Mouse (Mus musculus): ENCODE data around the gene Parp14. TPM values are rescaled to one million over a fixed set of nuclear protein-coding genes. Genes with fewer than 3 reads are reported as not detected.

Gene Parp14
- polyA plus RNA-seq, 1 experiment from 2014 or later: 2.3 TPM

DNA sequence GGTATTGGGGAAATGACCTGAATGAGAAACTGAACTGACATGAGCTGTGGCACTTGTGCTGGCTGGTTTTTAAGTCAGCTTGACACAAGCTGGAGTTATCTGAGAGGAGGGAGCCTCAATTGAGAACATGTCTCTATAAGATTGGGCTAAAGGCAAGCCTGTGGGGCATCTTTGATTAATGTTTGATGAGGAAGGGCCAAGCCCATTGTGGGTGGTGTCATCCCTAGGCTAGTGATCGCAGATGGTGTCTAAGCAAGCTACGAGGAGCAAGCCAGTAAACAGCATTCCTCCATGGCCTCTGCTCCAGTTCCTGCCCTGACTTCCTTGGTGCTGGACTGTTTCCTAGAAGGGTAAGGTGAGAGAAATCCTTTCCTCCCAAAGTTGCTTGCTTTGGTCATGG lies 62.5 kb downstream of the Parp14 start:
- Histone ChIP-seq H3K9me3 (ENCODE audit: low read length) (peaks cover 4% of the 10 kb centered on the region; the same call in 1 of the 2 replicates), H3K27me3 (ENCODE audit: insufficient read depth, low read length) (no peaks in the 10 kb centered on the region), H3K4me3 (ENCODE audit: low read depth, low read length) (peak overlapping the region; percentile 42), H3K27ac (ENCODE audit: low read depth) (peak overlapping the region; percentile 93), H3K9ac (replicated peaks) (no peak overlapping the region; the same call in 1 of the 2 replicates), H3K4me2 (ENCODE audit: low read depth, low read length) (peak overlapping the region; percentile 8; the same call in 1 of the 2 replicates), H3K36me3 (replicated peaks; ENCODE audit: insufficient read depth, low read length) (peaks cover 11% of the 10 kb centered on the region; the same call in 1 of the 2 replicates), H3K4me1 (ENCODE audit: insufficient read depth) (peaks cover 5% of the 10 kb centered on the region; the same call in 1 of the 2 replicates)
- ATAC-seq (peak; percentile 79), DNase-seq (peak; percentile 54)
- TF ChIP-seq EP300 (IDR thresholded peaks at IDR 0.05; ENCODE audit: low read depth) (peak; percentile 90), CTCF (IDR thresholded peaks at IDR 0.05; ENCODE audit: low read depth) (no peak)
- WGBS (ENCODE audit: insufficient replicate concordance): 73% methylated on average over 2 of the region's 2 CpGs

DNA sequence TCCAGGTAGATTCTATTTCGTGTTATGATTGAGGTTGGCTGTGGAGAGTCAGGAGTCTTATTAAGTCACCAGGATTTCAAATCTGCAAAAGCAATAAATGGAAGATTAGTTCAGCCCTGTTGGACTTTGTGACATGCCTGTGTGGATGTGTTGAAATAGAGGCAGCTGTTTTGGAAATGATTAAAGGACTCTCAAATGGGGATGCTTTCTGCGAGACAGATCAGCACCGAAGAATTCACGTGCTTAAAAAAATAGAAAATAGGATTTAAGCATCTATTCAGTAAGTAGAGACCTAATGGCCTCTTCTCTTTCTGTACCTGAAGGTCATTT lies 63.7 kb downstream of the Parp14 start:
- H3K27me3 ChIP-seq (ENCODE audit: insufficient read depth, low read length): no peaks in the 10 kb centered on the region
- H3K27ac ChIP-seq (ENCODE audit: low read depth): peak overlapping the region; percentile 93
- ATAC-seq: peak; percentile 57
- DNase-seq: no peak
- H3K4me1 ChIP-seq (ENCODE audit: insufficient read depth): peaks cover 5% of the 10 kb centered on the region; the same call in 1 of the 2 replicates
- no peak overlapping the region for H3K9ac ChIP-seq (replicated peaks)
- TF ChIP-seq CTCF (IDR thresholded peaks at IDR 0.05; ENCODE audit: low read depth): no peak
- peaks cover 4% of the 10 kb centered on the region; the same call in 1 of the 2 replicates for H3K9me3 ChIP-seq (ENCODE audit: low read length)
- H3K4me2 ChIP-seq (ENCODE audit: low read depth, low read length): peak overlapping the region; percentile 8; the same call in 1 of the 2 replicates
- peaks cover 7% of the 10 kb centered on the region; the same call in 1 of the 2 replicates for H3K36me3 ChIP-seq (replicated peaks; ENCODE audit: insufficient read depth, low read length)
- WGBS (ENCODE audit: insufficient replicate concordance): 57% methylated on average over 4 of the region's 4 CpGs
- H3K4me3 ChIP-seq (ENCODE audit: low read depth, low read length): peak overlapping the region; percentile 30; the same call in 1 of the 2 replicates

DNA sequence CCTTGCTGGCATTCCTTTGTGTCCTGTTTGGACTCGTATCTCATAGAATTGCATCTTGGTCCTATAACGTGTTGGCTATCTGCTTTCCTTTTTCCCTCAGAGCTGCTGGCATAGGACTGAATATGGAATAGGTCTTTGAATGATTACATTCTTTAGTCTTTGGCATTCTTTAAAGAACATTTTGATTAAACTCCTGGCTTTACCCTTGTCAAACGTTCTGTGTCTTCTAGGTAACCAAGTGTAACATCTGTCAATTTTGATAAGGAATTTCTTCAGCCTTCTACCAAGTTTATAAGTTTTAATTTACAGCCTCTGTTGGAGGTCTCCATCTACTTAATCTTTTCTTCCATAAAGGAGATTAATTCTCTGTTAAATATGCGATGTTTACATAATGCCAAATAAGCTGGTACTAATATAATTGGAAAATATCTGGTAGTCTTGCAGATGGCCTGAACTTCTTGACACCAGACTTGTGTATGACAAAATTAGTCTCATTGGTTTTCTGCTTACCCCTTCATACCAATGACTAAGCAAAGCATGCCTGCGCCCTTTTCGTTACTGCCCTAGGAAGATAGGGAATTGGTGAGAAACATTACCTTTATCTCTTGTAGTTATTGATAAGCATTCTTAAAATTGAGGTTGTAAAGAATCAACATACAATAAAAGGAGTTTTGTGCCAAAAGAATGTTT lies 64.2 kb downstream of the Parp14 start:
- Histone ChIP-seq H3K27ac (ENCODE audit: low read depth) (peak overlapping the region; percentile 93), H3K4me1 (ENCODE audit: insufficient read depth) (peaks cover 5% of the 10 kb centered on the region; the same call in 1 of the 2 replicates), H3K27me3 (ENCODE audit: insufficient read depth, low read length) (no peaks in the 10 kb centered on the region), H3K4me3 (ENCODE audit: low read depth, low read length) (peak overlapping the region; percentile 30; the same call in 1 of the 2 replicates), H3K4me2 (ENCODE audit: low read depth, low read length) (peak overlapping the region; percentile 8; the same call in 1 of the 2 replicates), H3K36me3 (replicated peaks; ENCODE audit: insufficient read depth, low read length) (peaks cover 9% of the 10 kb centered on the region; the same call in 1 of the 2 replicates), H3K9me3 (ENCODE audit: low read length) (peaks cover 4% of the 10 kb centered on the region; the same call in 1 of the 2 replicates), H3K9ac (replicated peaks) (0 out of 2 replicates have a peak overlapping the region, but pooled peaks have one; percentile 9)
- TF ChIP-seq CTCF (IDR thresholded peaks at IDR 0.05; ENCODE audit: low read depth) (no peak), EP300 (IDR thresholded peaks at IDR 0.05; ENCODE audit: low read depth) (peak; percentile 99)
- DNase-seq (peak; percentile 35), ATAC-seq (peak; percentile 89)
- WGBS (ENCODE audit: insufficient replicate concordance): 57% methylated on average over 6 of the region's 6 CpGs

DNA sequence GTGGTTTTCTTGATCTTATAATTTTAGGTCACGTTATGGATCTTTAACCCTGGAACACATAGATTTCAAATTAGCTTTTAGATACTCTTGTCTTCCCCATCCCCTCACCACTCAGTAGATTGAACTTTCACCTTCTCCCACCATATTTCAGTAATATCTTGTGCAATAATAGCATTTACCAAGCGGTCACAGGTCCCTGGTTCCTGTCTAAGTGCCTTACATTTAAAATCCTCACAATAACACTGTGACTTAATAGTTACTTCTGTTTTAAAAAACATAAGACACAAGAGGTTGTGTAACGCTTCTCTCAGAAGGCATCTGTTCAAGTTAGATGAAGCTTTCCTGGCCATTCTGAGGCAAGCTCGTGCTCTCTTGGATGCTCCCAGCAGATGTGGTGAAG lies 67.6 kb downstream of the Parp14 start:
- no peak for TF ChIP-seq EP300 (IDR thresholded peaks at IDR 0.05; ENCODE audit: low read depth)
- TF ChIP-seq CTCF (IDR thresholded peaks at IDR 0.05; ENCODE audit: low read depth): no peak
- peaks cover 17% of the 10 kb centered on the region for H3K36me3 ChIP-seq (replicated peaks; ENCODE audit: insufficient read depth, low read length)
- H3K27ac ChIP-seq (ENCODE audit: low read depth): no peak overlapping the region
- peaks cover 5% of the 10 kb centered on the region; the same call in 1 of the 2 replicates for H3K4me1 ChIP-seq (ENCODE audit: insufficient read depth)
- no peak overlapping the region for H3K9ac ChIP-seq (replicated peaks)
- H3K27me3 ChIP-seq (ENCODE audit: insufficient read depth, low read length): no peaks in the 10 kb centered on the region
- no peak overlapping the region for H3K4me2 ChIP-seq (ENCODE audit: low read depth, low read length)
- ATAC-seq (no peak), DNase-seq (no peak)
- H3K4me3 ChIP-seq (ENCODE audit: low read depth, low read length): no peak overlapping the region
- 80% methylated on average over 4 of the region's 4 CpGs for WGBS (ENCODE audit: insufficient replicate concordance)
- no peaks in the 10 kb centered on the region; the same call in 1 of the 2 replicates for H3K9me3 ChIP-seq (ENCODE audit: low read length)

DNA sequence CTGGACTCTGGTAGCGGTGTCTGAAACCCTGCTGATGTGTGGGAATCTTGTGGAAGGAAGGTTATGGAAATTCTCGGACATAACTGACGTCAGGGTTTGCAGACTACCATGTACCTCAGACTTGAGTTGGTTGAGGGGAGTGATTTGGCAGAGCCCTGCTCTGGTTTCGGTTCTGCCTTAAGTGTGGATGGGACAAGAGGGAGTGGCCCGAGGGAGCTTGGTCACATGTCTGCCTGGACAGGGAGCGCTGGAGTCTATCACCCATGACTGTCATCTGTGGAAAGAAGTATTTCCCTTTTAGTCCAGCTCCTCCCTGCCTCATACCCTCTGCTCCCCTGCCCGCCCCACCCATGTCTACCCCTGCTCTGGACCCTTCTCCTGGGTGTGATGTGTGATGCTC lies 69.2 kb downstream of the Parp14 start:
- Histone ChIP-seq H3K27ac (ENCODE audit: low read depth) (no peak overlapping the region), H3K36me3 (replicated peaks; ENCODE audit: insufficient read depth, low read length) (peaks cover 17% of the 10 kb centered on the region)

DNA sequence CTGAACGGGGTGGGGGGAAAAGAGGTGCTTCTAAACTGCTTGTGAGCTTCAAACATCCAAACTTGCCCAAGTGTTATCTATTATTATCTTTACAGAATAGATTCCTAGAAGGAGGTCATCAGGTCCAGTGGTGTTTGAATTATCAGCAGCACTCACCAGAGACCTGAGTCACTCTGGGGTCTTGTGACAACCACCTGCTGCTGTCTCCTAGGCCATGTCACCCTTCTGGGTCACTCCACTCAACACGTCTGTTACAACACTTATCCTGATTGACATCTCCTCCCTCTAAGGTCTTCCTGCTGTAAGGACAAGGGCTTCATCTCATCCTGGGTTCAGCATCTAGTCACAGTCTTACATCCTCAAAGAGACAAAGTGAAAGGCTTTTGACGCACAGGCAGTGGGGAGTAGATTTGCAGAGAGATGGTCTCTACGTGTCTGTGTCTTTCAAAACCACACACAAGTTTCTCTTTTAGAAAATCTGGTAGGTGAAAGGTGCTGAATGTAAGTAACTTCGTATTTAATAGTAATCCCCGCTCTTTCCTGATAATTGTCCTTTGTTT lies 79.3 kb downstream of the Parp14 start:
- ATAC-seq (no peak), DNase-seq (no peak)
- Histone ChIP-seq H3K4me2 (ENCODE audit: low read depth, low read length) (no peak overlapping the region), H3K9me3 (ENCODE audit: low read length) (no peaks in the 10 kb centered on the region), H3K27me3 (ENCODE audit: insufficient read depth, low read length) (no peaks in the 10 kb centered on the region), H3K27ac (ENCODE audit: low read depth) (no peak overlapping the region), H3K4me3 (ENCODE audit: low read depth, low read length) (no peak overlapping the region), H3K9ac (replicated peaks) (no peak overlapping the region), H3K4me1 (ENCODE audit: insufficient read depth) (no peaks in the 10 kb centered on the region; the same call in 1 of the 2 replicates), H3K36me3 (replicated peaks; ENCODE audit: insufficient read depth, low read length) (no peaks in the 10 kb centered on the region; the same call in 1 of the 2 replicates)
- TF ChIP-seq EP300 (IDR thresholded peaks at IDR 0.05; ENCODE audit: low read depth): no peak
- TF ChIP-seq CTCF (IDR thresholded peaks at IDR 0.05; ENCODE audit: low read depth): no peak
- 83% methylated on average over 6 of the region's 6 CpGs for whole genome bisulfite sequencing (ENCODE audit: insufficient replicate concordance)

More for the DNA sequence above, 69.2 kb downstream of the Parp14 start:
- H3K4me1 ChIP-seq (ENCODE audit: insufficient read depth): peaks cover 5% of the 10 kb centered on the region; the same call in 1 of the 2 replicates
- no peak for TF ChIP-seq EP300 (IDR thresholded peaks at IDR 0.05; ENCODE audit: low read depth)
- no peak for TF ChIP-seq CTCF (IDR thresholded peaks at IDR 0.05; ENCODE audit: low read depth)
- H3K9ac ChIP-seq (replicated peaks): no peak overlapping the region
- no peak overlapping the region for H3K4me2 ChIP-seq (ENCODE audit: low read depth, low read length)
- DNase-seq: no peak
- no peak for ATAC-seq
- no peaks in the 10 kb centered on the region for H3K27me3 ChIP-seq (ENCODE audit: insufficient read depth, low read length)
- WGBS (ENCODE audit: insufficient replicate concordance): 88% methylated on average over 7 of the region's 7 CpGs
- no peak overlapping the region for H3K4me3 ChIP-seq (ENCODE audit: low read depth, low read length)
- H3K9me3 ChIP-seq (ENCODE audit: low read length): peaks cover 6% of the 10 kb centered on the region

All from liver, postnatal 0 days (tissue).